Comparison of ENCODE assay signal across 13 mouse cellular contexts in genomic region chr5:32071824-32072223, GRCm38 (mm10).
"Had no signal": no experiment of that assay in that cellular context is flagged by ENCODE, and none has a peak within 500 bp of the region (broad histone marks: within the 10 kb centered on the region; RNA-seq: fewer than 3 reads in every experiment).

No protein-coding gene starts in this region.

- ATAC-seq: intestine, postnatal 0 days; liver, embryonic 12.5 days; midbrain, embryonic 13.5 days had no signal

- H3K4me3 ChIP-seq: liver, embryonic 12.5 days; midbrain, embryonic 13.5 days; myocyte; neural tube, embryonic 12.5 days had no signal

- DNase-seq: kidney, adult 8-10 months; kidney, postnatal 36 days; layer of hippocampus, postnatal 36 days; lung, embryonic 14.5 days; lung, postnatal 14 days; right cerebral cortex, postnatal 4 days; spleen, adult 18-20 months; thymus, postnatal 36 days had no signal

- H3K27me3 ChIP-seq: liver, embryonic 12.5 days; midbrain, embryonic 13.5 days; neural tube, embryonic 12.5 days had no signal

- H3K9me3 ChIP-seq: liver, embryonic 12.5 days; midbrain, embryonic 13.5 days; neural tube, embryonic 12.5 days had no signal

- H3K4me1 ChIP-seq: midbrain, embryonic 13.5 days; neural tube, embryonic 12.5 days had no signal

- H3K27ac ChIP-seq: liver, embryonic 12.5 days; midbrain, embryonic 13.5 days; neural tube, embryonic 12.5 days had no signal

- H3K9ac ChIP-seq: liver, embryonic 12.5 days; lung, embryonic 14.5 days; midbrain, embryonic 13.5 days; neural tube, embryonic 12.5 days had no signal

- H3K36me3 ChIP-seq: liver, embryonic 12.5 days; midbrain, embryonic 13.5 days; neural tube, embryonic 12.5 days had no signal

- H3K4me2 ChIP-seq: liver, embryonic 12.5 days; lung, embryonic 14.5 days; midbrain, embryonic 13.5 days; neural tube, embryonic 12.5 days had no signal
